Mouse (Mus musculus) intestine, embryonic 16.5 days (tissue): ENCODE results near the gene Tanc1. TPM values are rescaled to one million over a fixed set of nuclear protein-coding genes. Genes with fewer than 3 reads are reported as not detected.

ENCODE experiments used
- ATAC-seq: fragments of 200-750 bp; cut with Nextera tagmentation; 2 replicates; pipeline ENCODE4 v1.8.0; 2017; ENCODE audit warnings: moderate TSS enrichment, moderate library complexity
- H3K27ac ChIP-seq: fragments of 300-500 bp; sonication (generic); 2 replicates; pipeline ENCODE4 v1.5.1; 2014; ENCODE audit warnings: mild to moderate bottlenecking, low read length
- H3K27me3 ChIP-seq: fragments of 300-500 bp; sonication (generic); replicated peaks from 2 replicates; pipeline ENCODE4 v1.6.1; 2014; ENCODE audit warnings: low read length, control low read depth, mixed read lengths; ENCODE audit not compliant: control insufficient read depth, insufficient read depth
- H3K36me3 ChIP-seq: fragments of 300-500 bp; sonication (generic); 2 replicates; pipeline ENCODE4 v1.6.1; 2014; ENCODE audit warnings: low read length, control low read depth; ENCODE audit not compliant: control insufficient read depth, insufficient read depth
- H3K4me1 ChIP-seq: fragments of 300-500 bp; sonication (generic); 2 replicates; pipeline ENCODE4 v1.6.1; 2014; ENCODE audit warnings: low read length, control low read depth, mixed read lengths; ENCODE audit not compliant: control insufficient read depth, insufficient read depth
- H3K4me2 ChIP-seq: fragments of 300-500 bp; sonication (generic); 2 replicates; pipeline ENCODE4 v1.6.1; 2014; ENCODE audit warnings: low read depth, low read length, control low read depth
- H3K4me3 ChIP-seq: fragments of 300-500 bp; sonication (generic); 2 replicates; pipeline ENCODE4 v1.5.1; 2014; ENCODE audit warnings: mild to moderate bottlenecking, low read length
- H3K9ac ChIP-seq: fragments of 300-500 bp; sonication (generic); 2 replicates; pipeline ENCODE4 v1.6.1; 2014; ENCODE audit warnings: low read depth, low read length
- H3K9me3 ChIP-seq: fragments of 300-500 bp; sonication (generic); 2 replicates; pipeline ENCODE4 v1.6.1; 2016; ENCODE audit warnings: low read length, control low read depth; ENCODE audit not compliant: control insufficient read depth
- WGBS: fragments of 180-500 bp; shearing (Covaris S2); extraction: QIAGEN DNeasy Blood & Tissue Kit; methylation state at CpG from one replicate; pipeline ENCODE4 v1.1.7; 2014; 5-methylcytosine and 5-hydroxymethylcytosine counted together
- polyA plus RNA-seq: library from polyadenylated mRNA; unstranded; fragments of >200 nt; fragmentation: Nextera tagmentation; extraction: Ambion mirVana; gene quantifications from 2 replicates; pipeline ENCODE4 v1.2.1, GENCODE M21; 2015

The Tanc1 gene
- polyA plus RNA-seq, 1 experiment from 2014 or later = 20.8 TPM

DNA sequence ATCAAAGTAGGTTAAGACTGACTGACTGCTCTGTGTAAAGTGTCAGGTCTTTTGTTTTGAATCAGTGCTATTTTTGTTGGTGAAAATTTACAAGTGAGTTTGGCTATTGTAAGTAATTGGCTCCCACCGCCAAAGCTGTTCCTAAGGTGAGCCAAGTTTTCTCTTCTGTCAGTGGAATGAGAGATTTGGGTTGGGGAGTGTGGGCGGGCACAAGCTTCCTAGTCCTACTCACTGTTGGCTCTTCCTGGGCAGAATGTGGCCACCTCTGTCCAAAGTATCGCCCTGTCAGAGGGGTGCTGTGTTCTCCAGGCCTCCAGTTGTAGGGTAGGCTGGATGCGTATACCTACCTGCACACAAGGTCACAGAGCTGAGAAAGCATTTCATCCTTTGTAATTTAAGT is 213.5 kb downstream of the Tanc1 start:
- H3K27me3 ChIP-seq = no peaks in the 10 kb centered on the region
- no peak overlapping the region for H3K4me3 ChIP-seq
- no peak overlapping the region for H3K27ac ChIP-seq
- ATAC-seq = no peak
- WGBS = 86% methylated on average over 4 of the region's 4 CpGs
- H3K4me1 ChIP-seq = peaks cover 21% of the 10 kb centered on the region
- H3K4me2 ChIP-seq = no peak overlapping the region
- no peak overlapping the region for H3K9ac ChIP-seq
- no peaks in the 10 kb centered on the region for H3K9me3 ChIP-seq
- H3K36me3 ChIP-seq = peaks cover 2% of the 10 kb centered on the region; the same call in 1 of the 2 replicates

DNA sequence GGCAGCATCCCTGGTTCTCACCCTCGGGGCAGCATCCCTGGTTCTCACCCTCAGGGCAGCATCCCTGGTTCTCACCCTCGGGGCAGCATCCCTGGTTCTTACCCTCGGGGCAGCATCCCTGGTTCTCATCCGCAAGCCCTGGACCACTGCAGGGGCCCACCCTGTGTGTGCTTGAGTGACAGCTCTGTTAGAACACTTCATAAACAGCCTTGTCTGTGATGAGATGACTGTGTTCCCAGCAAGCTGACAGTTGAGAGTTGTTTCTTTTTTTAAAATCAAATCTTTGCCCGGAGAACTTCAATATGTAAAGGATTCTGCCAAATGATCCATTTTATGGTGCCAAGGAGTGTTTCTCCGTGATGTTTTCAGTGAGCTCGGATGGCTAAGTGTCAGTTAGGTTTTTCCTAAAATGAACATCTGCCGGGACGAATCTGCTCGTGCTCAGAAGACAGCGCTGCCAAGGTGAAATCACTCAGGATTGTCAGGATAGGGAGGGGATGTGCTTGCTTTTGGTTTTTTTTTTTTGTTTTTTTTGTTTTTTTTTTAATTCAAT is 216.3 kb downstream of the Tanc1 start:
- H3K4me1 ChIP-seq = peaks cover 22% of the 10 kb centered on the region
- no peak overlapping the region for H3K27ac ChIP-seq
- peaks cover 3% of the 10 kb centered on the region; the same call in 1 of the 2 replicates for H3K36me3 ChIP-seq
- H3K4me2 ChIP-seq = no peak overlapping the region
- no peak for ATAC-seq
- H3K4me3 ChIP-seq = no peak overlapping the region
- no peaks in the 10 kb centered on the region for H3K27me3 ChIP-seq
- WGBS = 65% methylated on average over 11 of the region's 11 CpGs
- H3K9ac ChIP-seq = no peak overlapping the region
- H3K9me3 ChIP-seq = no peaks in the 10 kb centered on the region

GRCm38 (mm10) chr2:59828777-59829508 is 217.1 kb downstream of the Tanc1 start:
- no peaks in the 10 kb centered on the region for H3K27me3 ChIP-seq
- no peaks in the 10 kb centered on the region for H3K9me3 ChIP-seq
- ATAC-seq = peak; percentile 19; the same call in 1 of the 2 replicates
- H3K27ac ChIP-seq = peak overlapping the region; percentile 55
- H3K36me3 ChIP-seq = peaks cover 10% of the 10 kb centered on the region; the same call in 1 of the 2 replicates
- peaks cover 22% of the 10 kb centered on the region for H3K4me1 ChIP-seq
- no peak overlapping the region for H3K4me3 ChIP-seq
- 0 out of 2 replicates have a peak overlapping the region, but pooled peaks have one; percentile 6 for H3K4me2 ChIP-seq
- H3K9ac ChIP-seq = peak overlapping the region; percentile 10; the same call in 1 of the 2 replicates
- 30% methylated on average over 14 of the region's 14 CpGs for WGBS

- H3K4me3 ChIP-seq = no peak overlapping the region
- no peaks in the 10 kb centered on the region for H3K27me3 ChIP-seq
- no peak overlapping the region for H3K4me2 ChIP-seq
- WGBS = 72% methylated on average over 7 of the region's 7 CpGs
- H3K9ac ChIP-seq = no peak overlapping the region; the same call in 1 of the 2 replicates
- H3K36me3 ChIP-seq = peaks cover 10% of the 10 kb centered on the region; the same call in 1 of the 2 replicates
- peak overlapping the region; percentile 55; the same call in 1 of the 2 replicates for H3K27ac ChIP-seq
- H3K9me3 ChIP-seq = no peaks in the 10 kb centered on the region
- peaks cover 22% of the 10 kb centered on the region for H3K4me1 ChIP-seq
- peak; percentile 47 for ATAC-seq
Observed at GRCm38 (mm10) chr2:59829718-59830117, 217.9 kb downstream of the Tanc1 start.

DNA sequence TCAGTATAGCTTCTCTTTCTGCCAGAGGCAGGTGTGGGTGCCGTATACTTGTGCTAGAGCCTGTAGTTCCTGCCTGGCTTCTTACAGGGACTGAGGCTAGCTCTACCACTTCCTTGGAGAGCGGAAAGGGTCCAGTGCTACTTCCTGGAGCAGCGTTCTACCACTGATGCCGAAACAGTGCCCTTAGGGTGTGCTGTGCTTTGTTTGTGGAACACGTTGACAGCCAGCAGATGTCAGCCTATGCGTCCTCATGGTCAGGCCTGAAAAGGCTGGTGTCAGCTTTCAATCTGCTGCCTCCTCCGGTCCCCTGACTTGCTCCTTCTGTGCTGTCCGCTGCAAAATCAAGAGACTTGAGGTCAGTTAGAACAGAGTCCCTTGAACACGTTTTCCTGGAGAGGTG is 218.3 kb downstream of the Tanc1 start:
- Histone ChIP-seq H3K4me3 (no peak overlapping the region), H3K36me3 (peaks cover 12% of the 10 kb centered on the region; the same call in 1 of the 2 replicates), H3K9ac (no peak overlapping the region), H3K4me1 (peaks cover 22% of the 10 kb centered on the region), H3K9me3 (no peaks in the 10 kb centered on the region), H3K27me3 (no peaks in the 10 kb centered on the region), H3K4me2 (no peak overlapping the region), H3K27ac (no peak overlapping the region; the same call in 1 of the 2 replicates)
- ATAC-seq = peak; percentile 26
- 35% methylated on average over 9 of the region's 9 CpGs for WGBS

DNA sequence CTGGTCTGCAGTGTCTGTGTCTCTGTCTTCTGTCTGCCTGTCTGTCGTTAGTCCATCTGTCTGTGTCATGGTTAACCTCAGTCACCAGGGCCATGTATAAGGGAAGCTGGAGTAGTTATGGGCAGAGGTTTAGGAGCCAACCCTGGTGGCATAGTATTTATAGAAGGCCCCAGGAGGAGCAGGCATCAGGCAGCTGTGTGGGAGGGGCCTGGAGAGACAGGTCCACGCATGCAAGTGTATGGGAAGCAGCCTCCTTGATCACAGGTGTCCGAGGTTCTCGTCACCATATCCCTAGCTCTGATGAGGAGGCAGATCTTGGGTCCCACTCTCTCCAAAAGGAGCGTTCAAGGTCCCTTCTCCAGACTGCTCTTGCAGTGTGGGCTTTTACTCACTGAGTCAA is 219.1 kb downstream of the Tanc1 start:
- peaks cover 16% of the 10 kb centered on the region; the same call in 1 of the 2 replicates for H3K36me3 ChIP-seq
- 86% methylated on average over 5 of the region's 5 CpGs for WGBS

DNA sequence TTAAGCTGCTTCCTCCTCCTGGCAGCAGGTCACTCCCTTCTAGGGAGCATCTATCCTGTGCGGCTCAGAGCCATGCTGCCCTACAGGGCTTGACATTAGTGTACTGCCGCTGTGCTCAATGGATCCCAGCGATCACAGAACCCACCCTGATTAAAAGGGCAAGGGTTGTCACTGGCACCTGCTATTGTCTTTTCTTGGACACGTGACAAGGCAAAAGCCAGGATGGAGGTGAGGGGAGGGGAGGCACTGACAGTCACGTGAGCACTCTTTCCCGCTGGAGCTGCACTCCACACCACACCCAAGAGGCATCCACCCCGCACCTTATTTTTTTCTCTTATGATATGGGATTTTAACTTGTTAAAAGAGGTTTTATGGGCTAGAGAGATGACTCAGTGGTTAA is 220.0 kb downstream of the Tanc1 start:
- H3K4me3 ChIP-seq = no peak overlapping the region
- 79% methylated on average over 7 of the region's 7 CpGs for WGBS
- H3K36me3 ChIP-seq = peaks cover 16% of the 10 kb centered on the region; the same call in 1 of the 2 replicates

More for the DNA sequence above, 219.1 kb downstream of the Tanc1 start:
- Histone ChIP-seq H3K9ac (no peak overlapping the region), H3K27ac (no peak overlapping the region), H3K27me3 (no peaks in the 10 kb centered on the region), H3K9me3 (no peaks in the 10 kb centered on the region), H3K4me1 (peaks cover 22% of the 10 kb centered on the region), H3K4me2 (no peak overlapping the region), H3K4me3 (no peak overlapping the region)
- no peak for ATAC-seq

DNA sequence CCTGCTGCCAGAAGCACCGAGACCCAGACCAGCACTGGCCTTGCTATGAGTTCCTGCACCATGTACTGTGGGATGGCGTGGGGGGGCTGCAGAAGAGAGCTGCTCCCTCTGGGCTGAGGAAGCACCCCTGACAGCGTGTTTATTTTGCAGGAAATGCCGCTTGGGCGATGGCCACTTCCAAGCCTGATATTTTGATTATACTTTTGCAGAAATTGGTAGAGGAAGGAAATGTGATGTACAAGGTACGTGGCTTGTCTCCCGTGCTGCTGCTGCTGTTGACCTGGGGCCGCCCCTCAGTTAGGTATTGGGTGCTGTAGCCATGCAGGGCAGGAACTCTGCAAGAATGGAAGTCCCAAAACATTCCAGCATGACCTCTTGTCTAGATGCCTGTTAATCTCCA is 227.0 kb downstream of the Tanc1 start:
- no peak overlapping the region for H3K27ac ChIP-seq
- peaks cover 27% of the 10 kb centered on the region for H3K36me3 ChIP-seq
- H3K4me1 ChIP-seq = peaks cover 16% of the 10 kb centered on the region
- no peak for ATAC-seq
- WGBS = 79% methylated on average over 8 of the region's 8 CpGs
- H3K27me3 ChIP-seq = no peaks in the 10 kb centered on the region
- no peak overlapping the region for H3K9ac ChIP-seq
- H3K4me2 ChIP-seq = no peak overlapping the region
- no peak overlapping the region for H3K4me3 ChIP-seq
- H3K9me3 ChIP-seq = 0 out of 2 replicates have a peak, but pooled peaks cover 4% of the 10 kb centered on the region

More for the DNA sequence above, 220.0 kb downstream of the Tanc1 start:
- no peak overlapping the region for H3K4me2 ChIP-seq
- no peak; the same call in 1 of the 2 replicates for ATAC-seq
- no peaks in the 10 kb centered on the region for H3K27me3 ChIP-seq
- no peaks in the 10 kb centered on the region for H3K9me3 ChIP-seq
- no peak overlapping the region for H3K27ac ChIP-seq
- peaks cover 22% of the 10 kb centered on the region for H3K4me1 ChIP-seq
- H3K9ac ChIP-seq = no peak overlapping the region

- no peak overlapping the region for H3K4me3 ChIP-seq
- no peaks in the 10 kb centered on the region for H3K27me3 ChIP-seq
- peaks cover 16% of the 10 kb centered on the region for H3K4me1 ChIP-seq
- 0 out of 2 replicates have a peak, but pooled peaks cover 4% of the 10 kb centered on the region for H3K9me3 ChIP-seq
- no peak for ATAC-seq
- H3K4me2 ChIP-seq = no peak overlapping the region
- no peak overlapping the region for H3K9ac ChIP-seq
- H3K36me3 ChIP-seq = peaks cover 28% of the 10 kb centered on the region
- no peak overlapping the region for H3K27ac ChIP-seq
- 74% methylated on average over 2 of the region's 2 CpGs for WGBS
Observed at GRCm38 (mm10) chr2:59839755-59840154, 227.9 kb downstream of the Tanc1 start.
